Mouse (Mus musculus) retina, postnatal 1 day (tissue): ENCODE data around the gene Klra1.
"Not testable (repeated sequence)": the region's sequence is repeated elsewhere in the genome, so short reads cannot be mapped to it uniquely, and the experiment has no call there.

Experiments
- DNase-seq: peaks from one replicate; pipeline ENCODE4 v3.0.0-alpha.2; 2012

Klra1 gene

GRCm38 (mm10) chr6:130386750-130387149 is at the start of gene Klra1:
Klra1 (minus strand) TSS chr6:130386874.
- DNase-seq = no peak

GRCm38 (mm10) chr6:130429511-130429910 is 42.8 kb upstream of the Klra1 start:
- DNase-seq = no peak

GRCm38 (mm10) chr6:130419158-130419557 is 32.5 kb upstream of the Klra1 start:
- no peak for DNase-seq

- no peak for DNase-seq
These were observed 18.2 kb upstream of the Klra1 start for GRCm38 (mm10) chr6:130404882-130405281.

GRCm38 (mm10) chr6:130385803-130386202 is 871 bp downstream of the Klra1 start:
- no peak for DNase-seq

- no peak for DNase-seq
These were observed 4.3 kb downstream of the Klra1 start for GRCm38 (mm10) chr6:130382375-130382774.

GRCm38 (mm10) chr6:130345381-130345780 is 41.3 kb downstream of the Klra1 start:
- not testable (repeated sequence) for DNase-seq

- DNase-seq = not testable (repeated sequence)
These were observed 44.7 kb downstream of the Klra1 start for GRCm38 (mm10) chr6:130341973-130342372.

GRCm38 (mm10) chr6:130337411-130337810 is 49.3 kb downstream of the Klra1 start, which contains the start of gene Klra3:
Klra3 (minus strand) TSS chr6:130337574.
- no peak for DNase-seq
